Mouse (Mus musculus) embryonic facial prominence, embryonic 14.5 days (tissue): Measurements from ENCODE around the gene Bbc3. TPM values are rescaled to one million over a fixed set of nuclear protein-coding genes. Genes with fewer than 3 reads are reported as not detected.
"Not testable (repeated sequence)": the region's sequence is repeated elsewhere in the genome, so short reads cannot be mapped to it uniquely, and the experiment has no call there.

Experiments
- ATAC-seq: fragments of 200-750 bp; cut with Nextera tagmentation; 2 replicates; pipeline ENCODE4 v1.8.0; 2017; ENCODE audit warnings: low read depth, moderate number of reproducible peaks, moderate TSS enrichment
- DNase-seq: peaks from one replicate; pipeline ENCODE4 v3.0.0-alpha.2; 2015; ENCODE audit warnings: low spot score
- H3K27ac ChIP-seq: fragments of 300-500 bp; sonication (generic); replicated peaks from 2 replicates; pipeline ENCODE4 v1.5.1; 2014; ENCODE audit warnings: low read depth, mild to moderate bottlenecking, low read length, moderate library complexity
- H3K27me3 ChIP-seq: fragments of 300-500 bp; sonication (generic); replicated peaks from 2 replicates; pipeline ENCODE4 v1.6.1; 2014; ENCODE audit warnings: low read length; ENCODE audit not compliant: control insufficient read depth, insufficient read depth
- H3K36me3 ChIP-seq: fragments of 300-500 bp; sonication (generic); 2 replicates; pipeline ENCODE4 v1.6.1; 2014; ENCODE audit warnings: low read length, mixed read lengths; ENCODE audit not compliant: control insufficient read depth, insufficient read depth
- H3K4me1 ChIP-seq: fragments of 300-500 bp; sonication (generic); 2 replicates; pipeline ENCODE4 v1.6.1; 2014; ENCODE audit warnings: antibody characterized with exemption, low read length; ENCODE audit not compliant: control insufficient read depth, insufficient read depth
- H3K4me2 ChIP-seq: fragments of 300-500 bp; sonication (generic); 2 replicates; pipeline ENCODE4 v1.6.1; 2014; ENCODE audit warnings: low read depth, mild to moderate bottlenecking, low read length, moderate library complexity, mixed read lengths
- H3K4me3 ChIP-seq: fragments of 300-500 bp; sonication (generic); 2 replicates; pipeline ENCODE4 v1.5.1; 2014; ENCODE audit warnings: low read depth, mild to moderate bottlenecking, low read length
- H3K9ac ChIP-seq: fragments of 300-500 bp; sonication (generic); 2 replicates; pipeline ENCODE4 v1.6.1; 2014; ENCODE audit warnings: low read depth, mild to moderate bottlenecking, low read length, moderate library complexity, mixed read lengths
- H3K9me3 ChIP-seq: fragments of 300-500 bp; sonication (generic); 2 replicates; pipeline ENCODE4 v1.6.1; 2016; ENCODE audit warnings: low read length; ENCODE audit not compliant: control insufficient read depth
- WGBS: fragments of 180-500 bp; shearing (Covaris S2); extraction: QIAGEN DNeasy Blood & Tissue Kit; methylation state at CpG from one replicate; pipeline ENCODE4 v1.1.7; 2014; 5-methylcytosine and 5-hydroxymethylcytosine counted together
- polyA plus RNA-seq: library from polyadenylated mRNA; unstranded; fragments of >200 nt; fragmentation: Nextera tagmentation; extraction: Ambion mirVana; gene quantifications from 2 replicates; pipeline ENCODE4 v1.2.1, GENCODE M21; 2014

Gene Bbc3
- polyA plus RNA-seq, 1 experiment from 2014 or later, result 4.6 TPM

GRCm38 (mm10) chr7:16296766-16297390 is 11.3 kb upstream of the Bbc3 start:
- no peaks in the 10 kb centered on the region for H3K9me3 ChIP-seq
- H3K4me1 ChIP-seq, result 0 out of 2 replicates have a peak, but pooled peaks cover 13% of the 10 kb centered on the region
- ATAC-seq (peak; percentile 5; the same call in 1 of the 2 replicates), DNase-seq (peak; percentile 91)
- H3K27me3 ChIP-seq, result no peaks in the 10 kb centered on the region
- peak overlapping the region; percentile 73 for H3K27ac ChIP-seq
- H3K36me3 ChIP-seq, result no peaks in the 10 kb centered on the region
- H3K4me2 ChIP-seq, result peak overlapping the region; percentile 59
- peak overlapping the region; percentile 30 for H3K4me3 ChIP-seq
- peak overlapping the region; percentile 59 for H3K9ac ChIP-seq
- 2% methylated on average over 18 of the region's 22 CpGs for WGBS

- H3K27ac ChIP-seq, result peak overlapping the region; percentile 73; the same call in 1 of the 2 replicates
- WGBS, result 62% methylated on average over 2 of the region's 2 CpGs
- no peaks in the 10 kb centered on the region for H3K9me3 ChIP-seq
- DNase-seq (no peak), ATAC-seq (no peak)
- no peak overlapping the region for H3K4me2 ChIP-seq
- H3K4me3 ChIP-seq, result no peak overlapping the region
- H3K9ac ChIP-seq, result no peak overlapping the region
- no peaks in the 10 kb centered on the region for H3K27me3 ChIP-seq
- H3K36me3 ChIP-seq, result no peaks in the 10 kb centered on the region
- 0 out of 2 replicates have a peak, but pooled peaks cover 13% of the 10 kb centered on the region for H3K4me1 ChIP-seq
These were observed 10.6 kb upstream of the Bbc3 start for GRCm38 (mm10) chr7:16297616-16298015.

DNA sequence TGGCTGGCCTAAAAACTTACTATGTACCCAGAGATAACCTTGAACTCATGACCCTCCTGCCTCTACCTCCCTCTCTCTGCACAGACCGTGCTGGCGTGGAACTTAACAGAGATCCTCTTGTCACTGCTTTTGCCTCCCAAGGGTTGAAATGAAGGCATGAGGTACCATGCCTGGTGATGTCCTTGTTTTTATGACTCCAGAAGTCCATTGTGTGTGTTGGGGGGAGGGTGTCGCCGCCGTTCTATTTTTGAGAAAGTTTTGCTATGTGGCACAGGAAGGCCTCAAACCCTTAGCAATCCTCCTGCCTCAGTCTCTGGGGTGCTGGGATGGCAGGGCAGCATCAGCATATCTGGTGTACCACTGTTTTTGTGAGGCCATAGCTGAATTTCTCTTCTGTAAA is 9.3 kb upstream of the Bbc3 start:
- peak overlapping the region; percentile 83 for H3K4me2 ChIP-seq
- no peaks in the 10 kb centered on the region for H3K27me3 ChIP-seq
- 0 out of 2 replicates have a peak, but pooled peaks cover 13% of the 10 kb centered on the region for H3K4me1 ChIP-seq
- no peaks in the 10 kb centered on the region for H3K36me3 ChIP-seq
- H3K9me3 ChIP-seq, result no peaks in the 10 kb centered on the region
- no peak overlapping the region for H3K9ac ChIP-seq
- peak overlapping the region; percentile 44 for H3K4me3 ChIP-seq
- 83% methylated on average over 5 of the region's 5 CpGs for WGBS
- H3K27ac ChIP-seq, result 0 out of 2 replicates have a peak overlapping the region, but pooled peaks have one; percentile 18
- no peak for ATAC-seq
- no peak for DNase-seq

DNA sequence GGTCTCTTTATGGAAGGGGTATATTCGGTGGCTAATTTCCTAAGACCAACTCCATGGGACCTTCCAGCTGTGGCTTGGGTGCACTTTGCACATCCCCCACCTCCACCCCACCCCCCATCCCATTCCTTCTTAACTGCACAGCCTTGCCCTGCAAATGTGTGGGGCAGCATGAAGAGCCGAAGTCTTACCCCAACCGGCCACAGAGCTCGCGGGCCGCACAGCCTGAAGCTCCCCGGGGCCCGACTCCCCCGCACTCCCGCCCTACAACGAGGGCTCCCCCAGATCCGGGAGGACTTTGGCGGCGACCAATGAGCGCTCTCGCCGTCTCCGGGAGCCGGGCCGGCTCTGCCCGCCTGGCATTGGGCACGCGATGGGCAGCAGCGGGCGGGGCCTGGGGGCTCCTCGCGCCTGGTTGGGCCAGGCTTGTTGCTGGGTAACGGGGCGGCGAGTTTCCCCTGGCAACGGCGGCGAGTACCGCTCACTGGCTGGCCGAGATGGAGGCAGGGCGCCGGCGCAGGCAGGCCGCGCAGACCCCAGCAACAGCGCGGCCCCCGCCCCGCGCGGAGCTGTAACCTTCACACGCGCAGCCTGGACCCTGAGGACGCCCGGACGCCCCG is 8.7 kb upstream of the Bbc3 start:
- Histone ChIP-seq H3K4me3 (peak overlapping the region; percentile 44), H3K9ac (peak overlapping the region; percentile 63), H3K27ac (peak overlapping the region; percentile 55), H3K27me3 (no peaks in the 10 kb centered on the region), H3K4me1 (0 out of 2 replicates have a peak, but pooled peaks cover 13% of the 10 kb centered on the region), H3K36me3 (no peaks in the 10 kb centered on the region), H3K9me3 (no peaks in the 10 kb centered on the region), H3K4me2 (peak overlapping the region; percentile 83)
- ATAC-seq (peak; percentile 86), DNase-seq (peak; percentile 93)
- under 1% methylated on average over 31 of the region's 52 CpGs for WGBS

GRCm38 (mm10) chr7:16307141-16307540 is 1.1 kb upstream of the Bbc3 start:
- H3K9me3 ChIP-seq, DNase-seq, H3K4me3 ChIP-seq, H3K9ac ChIP-seq, H3K27ac ChIP-seq, H3K4me1 ChIP-seq, ATAC-seq, H3K36me3 ChIP-seq, H3K4me2 ChIP-seq: not testable (repeated sequence)
- peaks cover 15% of the 10 kb centered on the region for H3K27me3 ChIP-seq
- 61% methylated on average over 6 of the region's 6 CpGs for WGBS

DNA sequence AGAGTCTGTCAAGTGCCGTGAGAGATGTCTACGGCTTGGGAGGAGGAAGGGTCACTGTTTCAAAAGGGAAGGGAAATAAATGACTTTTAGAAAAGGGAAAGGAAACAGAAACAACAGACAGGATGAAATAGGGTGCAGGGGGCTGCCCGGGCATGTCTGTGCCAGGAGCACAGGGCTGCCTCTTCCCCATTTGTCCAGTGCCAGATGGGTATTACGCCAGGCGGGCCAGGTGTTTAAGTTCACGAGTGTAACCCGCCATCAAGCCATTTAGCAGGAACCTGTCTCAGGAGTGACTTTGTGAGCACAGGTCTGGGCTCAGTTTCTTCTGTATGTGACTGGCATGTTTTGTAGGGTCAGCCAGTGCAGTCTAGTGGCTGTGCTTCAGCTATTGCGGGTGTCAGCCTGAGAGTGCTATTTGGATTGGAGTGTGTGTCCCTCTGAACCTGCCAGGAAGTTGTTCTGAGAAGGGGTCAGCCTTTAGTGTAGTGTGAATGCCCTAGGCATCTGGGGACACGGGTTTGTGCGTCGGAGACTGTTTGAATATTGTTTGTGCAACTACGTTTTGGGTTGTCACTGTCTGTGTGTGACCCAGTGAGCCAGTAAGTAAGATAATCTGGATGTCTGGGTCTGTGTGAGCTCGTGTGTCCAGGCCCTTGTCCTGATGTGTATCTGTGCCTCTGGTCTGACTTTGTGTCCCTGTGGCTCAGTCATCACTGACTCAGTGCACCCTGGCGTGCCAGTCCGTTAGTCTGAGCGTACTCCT is 543 bp downstream of the Bbc3 start:
- 35% methylated on average over 16 of the region's 16 CpGs for WGBS
- Histone ChIP-seq H3K4me3 (peak overlapping the region; percentile 64), H3K27ac (peak overlapping the region; percentile 46), H3K27me3 (peaks cover 19% of the 10 kb centered on the region), H3K9me3 (no peaks in the 10 kb centered on the region), H3K36me3 (no peaks in the 10 kb centered on the region), H3K4me1 (peaks cover 22% of the 10 kb centered on the region), H3K9ac (peak overlapping the region; percentile 82; the same call in 1 of the 2 replicates), H3K4me2 (peak overlapping the region; percentile 90)
- ATAC-seq, result no peak
- no peak for DNase-seq

DNA sequence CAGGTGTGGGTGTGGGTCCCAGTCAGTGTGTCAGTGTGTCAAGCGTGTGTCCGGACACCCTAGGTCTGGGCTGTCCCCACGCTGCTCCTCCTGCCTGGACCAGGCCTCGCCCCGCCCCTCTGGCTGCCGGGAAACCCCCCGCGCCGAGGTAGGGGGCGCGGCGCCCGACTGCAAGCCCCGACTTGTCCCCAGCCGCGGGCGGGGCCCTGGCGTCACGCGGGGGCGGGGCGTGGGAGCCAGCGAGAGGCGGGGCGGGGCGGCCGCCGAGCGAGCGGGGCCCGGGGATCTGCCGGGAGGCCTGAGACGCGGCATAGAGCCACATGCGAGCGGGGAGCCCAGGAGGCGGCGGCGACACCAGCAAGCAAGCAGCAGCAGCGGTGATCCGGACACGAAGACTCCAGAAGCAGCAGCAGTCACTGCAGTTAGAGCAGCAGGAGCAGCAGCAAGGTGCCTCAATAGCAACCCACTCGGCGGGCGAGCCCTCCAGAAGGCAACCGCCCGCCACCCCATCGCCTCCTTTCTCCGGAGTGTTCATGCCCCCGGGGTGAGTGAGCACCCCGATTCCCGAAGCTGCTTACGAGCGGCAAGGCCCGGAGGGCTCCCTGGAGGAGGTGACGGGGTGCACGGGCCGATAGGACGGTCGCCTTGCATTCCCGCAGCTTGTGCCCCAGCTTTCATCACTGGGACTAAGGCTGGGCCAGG is 1.3 kb downstream of the Bbc3 start:
- H3K4me3 ChIP-seq, result peak overlapping the region; percentile 64
- peaks cover 22% of the 10 kb centered on the region for H3K4me1 ChIP-seq
- ATAC-seq (peak; percentile 32), DNase-seq (peak; percentile 87)
- peak overlapping the region; percentile 82 for H3K9ac ChIP-seq
- H3K27me3 ChIP-seq, result peaks cover 19% of the 10 kb centered on the region
- H3K4me2 ChIP-seq, result peak overlapping the region; percentile 90
- H3K27ac ChIP-seq, result peak overlapping the region; percentile 46; the same call in 1 of the 2 replicates
- no peaks in the 10 kb centered on the region for H3K9me3 ChIP-seq
- under 1% methylated on average over 21 of the region's 61 CpGs for WGBS
- no peaks in the 10 kb centered on the region for H3K36me3 ChIP-seq

- H3K4me1 ChIP-seq, result peaks cover 22% of the 10 kb centered on the region
- no peaks in the 10 kb centered on the region for H3K9me3 ChIP-seq
- DNase-seq, result peak; percentile 74
- ATAC-seq, result peak; percentile 13; the same call in 1 of the 2 replicates
- H3K4me2 ChIP-seq, result peak overlapping the region; percentile 90
- no peak overlapping the region for H3K27ac ChIP-seq
- peaks cover 19% of the 10 kb centered on the region for H3K27me3 ChIP-seq
- H3K36me3 ChIP-seq, result no peaks in the 10 kb centered on the region
- H3K4me3 ChIP-seq, result peak overlapping the region; percentile 64
- H3K9ac ChIP-seq, result peak overlapping the region; percentile 82
- WGBS, result 4% methylated on average over 7 of the region's 56 CpGs
These were observed 1.9 kb downstream of the Bbc3 start for GRCm38 (mm10) chr7:16310020-16310520.
